ENCODE assay signal across 21 mouse cellular contexts in genomic region chr4:84604461-84604860, GRCm38 (mm10).
DNase-seq lines count a peak whose midpoint lies in the region; ATAC-seq and TF ChIP-seq lines count a peak whose summit lies in the region.
"Had no signal": no experiment of that assay in that cellular context is flagged by ENCODE, and none has a peak within 500 bp of the region (broad histone marks: within the 10 kb centered on the region; RNA-seq: fewer than 3 reads in every experiment).

No protein-coding gene starts in this region.

- DNase-seq in 3T3-L1 (ENCODE audit: low read depth, low spot score) (peak; percentile 72), NIH3T3 (ENCODE audit: low read depth) (peak; percentile 96)
- DNase-seq in adrenal gland, adult (ENCODE audit: inconsistent age in 2 of 2, low spot score in 1 of 2): no peak
- DNase-seq: adrenal gland, adult 2 months; adrenal gland, postnatal 10 days; adrenal gland, postnatal 25 days; cerebellum, adult 11-12 months; cerebellum, adult 2 months; cerebellum, adult 9-10 months; cerebellum, postnatal 10 days; cerebellum, postnatal 25 days; forebrain, postnatal 0 days had no signal

- no peak for TF ChIP-seq CTCF in embryonic fibroblast, embryonic 13.5 days (IDR thresholded peaks at IDR 0.05; ENCODE audit: borderline replicate concordance, insufficient read depth, low read length)

- peak overlapping the region; percentile 61; the same call in 1 of the 2 replicates for H3K27ac ChIP-seq in embryonic fibroblast, embryonic 13.5 days (ENCODE audit: insufficient read depth, low read length)
- H3K27ac ChIP-seq: embryonic facial prominence, embryonic 10.5 days; embryonic facial prominence, embryonic 12.5 days; forebrain, embryonic 10.5 days; forebrain, embryonic 12.5 days had no signal

- H3K4me1 ChIP-seq in embryonic fibroblast, embryonic 13.5 days (ENCODE audit: control insufficient read depth, insufficient read depth, low read length): peaks cover 2% of the 10 kb centered on the region; the same call in 1 of the 2 replicates
- H3K4me1 ChIP-seq: embryonic facial prominence, embryonic 10.5 days; embryonic facial prominence, embryonic 12.5 days; forebrain, embryonic 10.5 days; forebrain, embryonic 12.5 days had no signal

- ATAC-seq in granulocyte monocyte progenitor cell, adult 5-6 weeks (replicated peaks; ENCODE audit: poor library complexity, severe bottlenecking): no peak
- ATAC-seq: CD4-positive, CD25-positive, alpha-beta regulatory T cell, adult 4 months; forebrain, embryonic 14.5 days; forebrain, postnatal 0 days had no signal

- H3K4me3 ChIP-seq in embryonic fibroblast, embryonic 13.5 days (ENCODE audit: insufficient read depth, low read length): no peak overlapping the region
- H3K4me3 ChIP-seq: embryonic facial prominence, embryonic 10.5 days; embryonic facial prominence, embryonic 12.5 days; erythroblast, embryonic 14.5 days; forebrain, embryonic 10.5 days; forebrain, embryonic 12.5 days had no signal

- TF ChIP-seq POLR2A in embryonic fibroblast, embryonic 13.5 days (IDR thresholded peaks at IDR 0.05; ENCODE audit: low read depth, low read length): no peak

Comparison
In these comparisons a context has a peak if more than half of its experiments do, and no peak if none do; other contexts are left out.
1. DNase-seq: peak in 3T3-L1 (single experiment) and NIH3T3 (single experiment); none in adrenal gland, adult (0 of 2).